Mouse (Mus musculus): ENCODE measurements at regions not wholly inside any gene's neighbourhood (a gene's known extent, or its start where the extent isn't known, plus 50 kb on each side); places are given as distances from the start of the nearest gene placed in this dataset.

DNA sequence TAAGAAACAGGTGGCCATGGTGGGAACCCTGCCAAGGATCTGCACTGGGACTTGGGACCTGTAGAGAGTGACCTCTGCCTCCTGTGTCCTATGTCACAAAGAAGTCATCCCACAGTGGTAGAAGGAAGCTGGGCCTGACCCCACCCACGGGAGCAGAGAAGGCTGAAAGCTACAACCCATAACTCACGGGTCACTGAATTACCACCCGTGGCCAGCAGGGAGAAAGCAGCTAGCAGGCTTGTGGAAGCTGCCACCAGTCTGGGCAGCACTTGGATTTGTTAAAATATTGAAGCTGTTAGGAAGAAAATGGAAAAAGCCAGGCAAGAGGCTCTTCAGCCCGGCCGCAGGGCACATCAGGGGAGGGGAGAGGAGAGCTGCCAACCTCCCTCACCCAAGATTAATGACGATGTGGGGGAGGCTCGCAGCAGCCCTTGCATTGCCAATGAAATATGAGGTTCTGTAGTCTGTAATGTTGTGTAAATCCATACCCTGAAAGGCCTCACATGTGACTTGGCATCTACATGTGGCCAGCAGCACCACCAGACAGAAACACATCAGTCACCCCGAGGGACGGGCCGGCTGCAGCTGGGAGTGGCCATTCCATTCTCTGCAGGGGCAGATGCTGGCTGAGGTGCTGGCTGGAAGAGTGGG lies 94.5 kb downstream of the Olfm1 start:
- ATAC-seq (ENCODE audit: low TSS enrichment): no peak

DNA sequence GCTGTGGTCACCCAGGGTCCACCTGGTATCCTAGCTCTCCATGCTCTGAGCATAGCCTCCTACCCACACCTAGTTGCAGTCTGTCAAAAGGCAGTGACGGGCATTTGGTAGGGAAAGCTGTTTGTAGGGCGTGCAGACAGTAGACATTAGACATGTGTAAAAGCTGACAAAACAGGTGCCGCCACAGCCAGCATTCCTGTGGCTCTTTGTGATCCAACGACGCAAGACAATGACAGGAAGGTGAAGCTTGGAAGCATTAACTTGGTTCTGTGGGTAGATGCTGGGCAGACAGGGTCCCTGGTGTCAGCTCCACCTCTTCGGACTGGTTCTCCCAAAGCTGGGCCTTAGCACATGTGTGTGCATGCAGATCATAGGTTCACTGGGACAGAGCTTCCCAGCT lies 96.5 kb downstream of the Olfm1 start:
- ATAC-seq (ENCODE audit: low TSS enrichment): no peak

DNA sequence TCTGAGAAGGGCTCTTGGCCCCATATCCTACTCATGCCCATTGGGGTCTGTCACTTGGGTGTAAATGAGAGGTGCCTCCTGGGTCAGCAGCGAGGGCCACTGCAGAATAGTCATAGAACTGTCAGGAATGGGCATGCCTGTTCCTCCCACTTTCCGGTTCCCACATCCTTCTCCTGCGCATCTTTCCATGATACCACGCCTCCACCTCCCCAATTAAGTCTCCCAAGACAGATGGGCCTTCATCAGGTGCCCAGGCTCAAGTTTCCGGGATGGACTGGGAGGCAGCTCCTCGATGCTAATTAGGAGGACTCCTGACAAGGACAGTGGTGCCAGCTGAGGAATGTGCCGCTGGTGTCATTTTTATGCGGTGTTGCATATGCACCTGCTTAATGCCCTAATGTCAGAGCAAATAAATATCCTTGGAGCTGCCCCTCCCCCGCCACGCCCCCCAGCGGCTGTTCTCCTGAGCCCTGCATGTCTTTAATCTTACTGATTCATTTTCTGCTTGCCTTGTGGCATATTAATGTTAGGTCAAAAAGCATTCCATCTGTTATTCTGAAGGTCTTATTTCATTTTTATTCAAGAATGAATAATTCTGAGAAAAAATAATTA lies 97.2 kb downstream of the Olfm1 start:
- peak; percentile 51; the same call in 1 of the 2 replicates for ATAC-seq (ENCODE audit: low TSS enrichment)

DNA sequence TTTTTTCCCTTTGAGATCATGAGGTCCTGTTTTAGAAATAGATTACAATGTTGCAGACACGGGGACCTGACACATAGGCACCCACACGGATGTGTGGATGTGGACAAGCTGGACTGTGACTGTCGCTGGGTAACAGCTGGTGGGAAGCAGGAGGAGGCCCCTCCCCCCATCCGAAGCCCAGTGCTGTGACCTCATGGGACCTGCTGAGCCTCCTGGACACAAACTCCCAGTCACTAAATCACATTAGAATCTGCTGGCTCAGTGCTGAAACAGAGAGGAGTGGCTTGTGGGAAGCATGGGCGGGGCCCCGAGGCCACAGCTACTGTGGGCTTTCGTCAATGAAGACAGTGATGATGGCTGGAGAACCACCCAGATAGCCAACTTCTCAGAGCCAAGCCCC lies 101.7 kb downstream of the Olfm1 start:
- no peak for ATAC-seq (ENCODE audit: low TSS enrichment)

DNA sequence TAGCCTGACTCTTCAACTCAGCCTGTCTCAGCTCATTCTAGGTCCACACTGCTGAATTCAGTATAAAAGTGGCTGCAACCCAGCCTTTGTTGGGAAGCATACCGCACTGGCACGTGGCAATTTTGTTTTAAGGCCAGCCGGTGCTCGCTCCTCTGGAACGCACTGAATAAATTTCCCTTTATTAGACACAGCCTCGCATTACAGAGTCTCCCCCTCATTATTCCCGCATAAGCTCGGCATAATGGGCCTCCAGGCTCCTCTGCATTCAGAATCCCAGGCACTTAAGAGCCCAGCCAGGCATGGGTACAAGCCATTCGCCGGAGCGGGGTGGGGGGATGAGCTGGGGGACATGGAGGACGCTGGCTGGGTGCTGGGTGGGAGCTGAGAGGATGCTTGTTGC lies 103.4 kb downstream of the Olfm1 start:
- peak; percentile 18 for ATAC-seq (ENCODE audit: low TSS enrichment)

DNA sequence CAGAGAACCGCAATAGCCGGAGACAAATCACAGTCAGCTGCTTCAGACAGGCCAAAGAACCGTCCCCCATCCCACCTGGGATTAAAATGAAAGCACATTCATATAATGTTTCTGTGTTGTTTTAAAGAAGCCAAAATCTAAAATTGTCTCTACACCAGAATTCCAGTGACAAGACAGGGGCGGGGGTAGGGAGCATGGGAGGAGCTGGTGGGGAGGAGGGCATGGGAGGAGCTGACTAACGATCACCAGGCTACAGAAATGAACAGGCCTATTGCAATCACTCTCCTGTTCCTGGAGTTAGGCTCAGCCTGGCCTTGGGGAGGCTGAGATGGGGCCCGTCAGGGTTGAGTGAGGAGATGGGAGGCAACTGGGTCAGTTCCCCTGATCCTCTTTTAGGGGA lies 105.9 kb downstream of the Olfm1 start:
- peak; percentile 58 for ATAC-seq (ENCODE audit: low TSS enrichment)

DNA sequence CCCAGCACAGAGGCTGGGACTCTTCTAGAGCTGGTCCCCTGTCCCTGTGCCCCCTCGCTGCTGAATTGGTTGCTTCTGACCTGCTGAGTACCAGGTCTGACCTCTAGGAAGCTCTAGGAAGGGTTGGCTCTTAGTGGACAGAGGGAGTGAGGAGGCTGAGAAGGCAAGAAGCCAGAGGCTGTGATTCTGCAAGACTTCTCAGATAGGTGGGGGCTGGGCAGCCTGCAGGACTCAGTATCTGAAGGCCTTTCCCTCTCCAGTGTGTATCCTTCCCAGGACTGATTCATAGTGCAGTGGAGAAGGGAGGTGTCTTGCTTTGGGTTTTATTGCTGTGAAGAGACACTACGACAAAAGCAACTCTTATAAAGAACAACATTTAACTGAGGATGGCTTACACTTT lies 106.6 kb downstream of the Olfm1 start:
- no peak for ATAC-seq (ENCODE audit: low TSS enrichment)

DNA sequence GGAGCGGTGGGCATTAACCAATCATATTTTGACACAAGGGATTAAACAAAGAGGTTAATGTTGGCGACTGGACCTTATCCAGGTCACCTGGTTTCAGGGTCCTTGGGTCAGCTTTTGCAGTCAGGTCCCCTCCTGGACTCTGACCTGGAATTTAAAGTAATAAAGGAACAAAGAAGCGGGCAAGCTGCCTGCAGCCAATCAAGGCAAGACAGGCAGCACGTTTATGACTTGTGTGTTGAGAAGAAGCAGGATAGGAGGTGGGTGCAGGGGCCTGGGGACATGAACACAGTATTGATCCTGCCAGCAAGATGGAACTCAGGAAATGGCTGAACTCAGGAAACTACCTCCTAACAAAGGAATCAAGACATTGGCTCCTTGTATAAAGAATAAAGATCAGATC lies 108.5 kb downstream of the Olfm1 start:
- ATAC-seq (ENCODE audit: low TSS enrichment): no peak

DNA sequence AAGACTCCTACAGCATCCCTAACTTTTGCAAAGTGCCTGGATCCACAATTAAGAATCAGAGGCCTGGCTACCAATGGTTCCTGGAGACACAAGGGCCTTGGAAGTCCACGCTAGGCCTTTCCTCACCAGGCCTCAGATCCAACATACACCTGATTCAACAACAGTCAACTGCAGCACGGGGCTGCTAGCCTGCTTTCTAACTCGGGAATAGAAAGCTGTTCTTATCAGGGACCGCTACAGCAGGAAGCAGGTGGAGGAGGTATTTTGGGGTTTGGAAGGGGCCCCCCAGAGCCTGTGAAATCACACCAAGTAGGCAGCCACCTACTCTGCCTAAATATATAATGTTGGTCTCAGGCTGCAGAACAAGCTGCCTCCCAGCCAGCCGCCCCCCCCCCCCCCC lies 111.1 kb downstream of the Olfm1 start:
- peak; percentile 76 for ATAC-seq (ENCODE audit: low TSS enrichment)

DNA sequence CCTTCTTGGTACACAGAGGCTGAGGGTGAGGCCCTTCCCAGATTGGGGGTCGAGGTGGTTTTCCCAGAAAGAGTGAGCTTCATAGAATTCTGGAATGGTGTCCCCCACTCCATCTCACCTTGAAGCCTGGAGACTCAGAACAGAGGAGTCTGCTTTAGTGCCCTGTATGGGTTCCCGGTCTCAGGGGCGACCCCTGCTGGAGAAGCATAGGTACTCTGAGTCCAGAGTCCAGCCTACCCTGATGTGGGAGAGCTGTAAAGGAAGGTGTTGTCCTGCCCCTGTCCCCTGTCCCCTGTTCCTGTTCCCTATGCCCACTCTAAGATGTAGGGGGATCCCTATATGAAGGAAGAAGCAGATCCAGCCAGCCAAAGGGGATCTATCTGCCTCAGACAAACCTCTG lies 111.9 kb downstream of the Olfm1 start:
- peak; percentile 64 for ATAC-seq (ENCODE audit: low TSS enrichment)

DNA sequence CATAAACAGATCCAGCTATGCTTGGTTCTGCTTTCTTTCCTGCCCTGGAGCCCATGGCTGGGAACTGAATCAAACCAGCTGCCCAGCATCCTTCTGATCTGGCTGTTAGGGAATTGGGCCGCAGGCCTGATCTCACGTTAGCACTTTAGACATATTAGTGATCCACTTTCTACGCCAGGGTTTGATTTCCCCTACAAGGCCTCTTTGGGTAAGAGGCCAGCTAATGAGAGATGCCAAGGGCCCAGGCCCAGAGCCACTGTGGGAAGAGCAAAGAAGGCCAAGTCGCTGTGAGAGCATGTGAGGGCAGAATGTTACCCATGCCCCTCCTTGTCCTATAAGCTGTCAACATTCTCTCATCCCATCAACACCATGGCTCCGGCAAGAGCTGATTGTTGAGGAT lies 116.3 kb downstream of the Olfm1 start:
- ATAC-seq (ENCODE audit: low TSS enrichment): no peak

DNA sequence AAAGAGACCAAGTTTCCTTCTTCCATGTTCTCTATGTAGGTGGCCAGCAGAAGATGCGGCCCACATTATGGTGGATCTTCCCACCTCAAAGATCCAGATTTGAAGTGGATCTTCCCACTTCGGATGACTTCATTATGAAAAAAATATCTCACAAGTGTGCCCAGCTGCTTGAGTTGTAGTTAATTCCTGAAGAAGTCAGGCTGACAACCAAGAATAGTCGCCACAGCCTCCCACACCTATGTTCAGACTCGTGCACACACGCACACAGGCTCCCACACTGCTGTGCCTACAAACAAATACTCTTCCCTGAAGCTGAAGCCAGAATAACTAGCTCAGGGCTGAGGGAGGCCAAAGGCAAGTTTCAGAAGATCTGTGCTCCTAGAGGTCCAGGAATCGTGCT lies 119.4 kb downstream of the Olfm1 start:
- ATAC-seq (ENCODE audit: low TSS enrichment): peak; percentile 91

DNA sequence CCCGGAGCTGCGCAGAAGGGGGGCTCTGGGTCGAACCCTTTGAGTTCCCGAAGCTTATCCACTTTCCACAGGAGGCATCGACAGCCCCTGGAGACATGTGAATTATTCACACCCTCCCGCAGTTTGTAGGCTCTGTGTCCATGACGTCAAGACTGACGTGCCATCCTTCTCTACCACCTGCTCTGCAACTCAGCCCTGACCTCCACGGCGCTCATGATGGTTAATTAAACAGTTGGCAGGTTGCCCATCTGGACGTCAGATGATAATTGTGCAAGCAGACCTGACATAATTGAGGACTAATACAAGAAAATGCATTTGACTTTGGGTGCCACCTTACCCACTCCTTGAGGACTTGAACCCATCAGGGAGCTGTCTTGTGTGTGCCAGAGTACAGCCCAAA lies 121.1 kb upstream of the Ppp1r26 start:
- ATAC-seq (ENCODE audit: low TSS enrichment): no peak

DNA sequence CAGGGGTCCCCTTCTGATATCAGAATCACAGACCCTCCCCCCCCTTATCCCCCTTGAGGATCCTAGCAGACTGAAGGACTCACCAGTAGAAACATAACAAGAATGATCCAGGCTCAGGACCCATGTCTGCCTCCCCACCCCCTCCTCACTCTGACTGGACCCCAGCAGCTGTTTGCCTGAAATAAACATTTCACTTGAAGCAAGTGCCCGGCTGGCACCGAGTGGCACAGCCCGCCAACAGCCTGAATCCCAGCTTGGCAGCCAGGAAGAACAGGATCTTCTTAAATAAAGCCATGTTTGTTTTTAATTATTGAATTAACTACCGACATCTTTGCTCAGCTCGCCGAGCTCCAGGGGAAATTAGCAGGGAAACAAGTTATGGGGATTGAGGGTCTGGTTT lies 120.5 kb upstream of the Ppp1r26 start:
- ATAC-seq (ENCODE audit: low TSS enrichment): no peak

DNA sequence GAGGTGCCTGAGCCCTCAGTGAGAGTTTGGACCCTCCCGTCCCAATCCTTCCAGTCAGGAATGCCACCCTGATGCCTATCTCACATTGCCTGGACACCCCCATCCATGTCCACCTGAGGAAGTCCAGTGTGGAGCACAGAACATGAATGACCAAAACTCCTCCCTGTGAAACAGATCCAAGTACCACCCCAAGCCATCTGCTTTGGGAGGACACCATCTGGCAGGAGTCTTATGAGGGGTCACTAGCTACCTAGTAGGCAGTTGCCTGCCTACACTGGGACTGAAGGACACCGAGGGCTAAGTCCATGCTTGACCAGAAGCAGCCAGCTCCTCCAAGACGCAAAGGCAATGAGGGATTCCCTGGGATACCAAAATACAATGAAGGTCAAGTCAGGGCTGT lies 119.9 kb upstream of the Ppp1r26 start:
- no peak for ATAC-seq (ENCODE audit: low TSS enrichment)

DNA sequence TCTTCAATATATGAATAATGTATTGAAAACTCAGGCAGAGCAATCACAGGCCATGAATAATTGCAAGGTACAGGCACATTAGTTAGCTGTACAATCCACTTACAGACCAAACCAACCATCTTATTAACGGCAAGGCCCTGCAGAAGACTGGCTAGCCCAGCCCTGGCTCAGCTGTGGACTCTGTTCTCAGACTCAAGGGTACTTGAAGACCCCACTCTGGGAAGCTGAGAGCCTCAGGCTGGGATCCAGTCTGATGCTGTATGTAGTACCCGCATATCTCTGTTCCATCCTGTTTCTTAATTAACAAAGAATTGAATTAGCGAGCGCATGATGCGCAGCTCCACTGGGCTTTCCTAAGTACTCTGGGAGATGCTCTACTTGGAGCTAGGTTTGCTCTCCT lies 117.5 kb upstream of the Ppp1r26 start:
- no peak for ATAC-seq (ENCODE audit: low TSS enrichment)

DNA sequence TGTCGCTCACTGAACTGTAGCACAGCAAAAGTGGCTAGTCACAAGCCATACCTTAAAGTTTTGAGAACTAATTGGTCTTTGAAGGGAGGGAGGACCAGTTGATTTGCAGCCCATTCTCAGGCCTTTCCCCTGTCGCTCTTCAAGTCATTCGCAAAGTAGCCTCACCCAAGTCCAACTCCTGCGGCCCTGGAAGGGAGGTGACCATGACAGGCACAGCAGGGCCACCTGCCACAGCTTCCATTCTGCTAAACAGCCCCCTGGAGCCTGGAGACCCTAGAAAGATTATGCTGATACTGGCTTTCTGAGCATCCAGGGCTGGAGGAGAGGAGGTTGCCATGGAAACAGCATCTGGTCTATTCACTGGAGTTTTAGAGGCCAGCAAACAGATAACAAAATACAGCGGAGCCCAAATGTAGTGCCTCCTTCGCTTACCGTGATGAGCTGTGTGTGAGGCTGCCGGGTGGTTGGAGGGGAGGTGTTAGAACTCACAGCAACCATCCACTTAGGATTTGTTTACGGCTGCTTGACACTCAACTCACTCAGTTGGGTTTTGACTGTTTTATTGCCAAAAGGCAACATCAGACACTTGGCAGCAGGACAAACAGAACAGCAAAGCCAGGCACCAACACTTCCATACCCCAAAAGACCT lies 111.3 kb upstream of the Ppp1r26 start:
- peak; percentile 50; the same call in 1 of the 2 replicates for ATAC-seq (ENCODE audit: low TSS enrichment)

DNA sequence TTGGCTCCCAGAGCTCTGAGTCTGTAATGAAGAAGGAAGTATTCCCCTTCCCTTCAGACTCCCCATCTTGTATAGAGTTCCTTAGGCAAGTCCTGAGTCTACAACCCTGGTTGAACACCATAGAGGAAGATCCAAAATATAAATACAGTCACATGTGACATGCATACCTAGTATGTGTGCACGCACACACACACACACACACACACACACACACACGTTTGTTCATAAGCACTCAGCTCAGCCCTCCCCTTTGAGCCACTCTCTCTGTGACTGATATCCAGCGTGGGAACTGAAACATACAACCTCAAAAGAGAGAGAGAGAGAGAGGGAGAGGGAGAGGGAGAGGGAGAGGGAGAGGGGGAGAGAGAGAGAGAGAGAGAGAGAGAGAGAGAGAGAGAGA lies 110.8 kb upstream of the Ppp1r26 start:
- ATAC-seq (ENCODE audit: low TSS enrichment): no peak

DNA sequence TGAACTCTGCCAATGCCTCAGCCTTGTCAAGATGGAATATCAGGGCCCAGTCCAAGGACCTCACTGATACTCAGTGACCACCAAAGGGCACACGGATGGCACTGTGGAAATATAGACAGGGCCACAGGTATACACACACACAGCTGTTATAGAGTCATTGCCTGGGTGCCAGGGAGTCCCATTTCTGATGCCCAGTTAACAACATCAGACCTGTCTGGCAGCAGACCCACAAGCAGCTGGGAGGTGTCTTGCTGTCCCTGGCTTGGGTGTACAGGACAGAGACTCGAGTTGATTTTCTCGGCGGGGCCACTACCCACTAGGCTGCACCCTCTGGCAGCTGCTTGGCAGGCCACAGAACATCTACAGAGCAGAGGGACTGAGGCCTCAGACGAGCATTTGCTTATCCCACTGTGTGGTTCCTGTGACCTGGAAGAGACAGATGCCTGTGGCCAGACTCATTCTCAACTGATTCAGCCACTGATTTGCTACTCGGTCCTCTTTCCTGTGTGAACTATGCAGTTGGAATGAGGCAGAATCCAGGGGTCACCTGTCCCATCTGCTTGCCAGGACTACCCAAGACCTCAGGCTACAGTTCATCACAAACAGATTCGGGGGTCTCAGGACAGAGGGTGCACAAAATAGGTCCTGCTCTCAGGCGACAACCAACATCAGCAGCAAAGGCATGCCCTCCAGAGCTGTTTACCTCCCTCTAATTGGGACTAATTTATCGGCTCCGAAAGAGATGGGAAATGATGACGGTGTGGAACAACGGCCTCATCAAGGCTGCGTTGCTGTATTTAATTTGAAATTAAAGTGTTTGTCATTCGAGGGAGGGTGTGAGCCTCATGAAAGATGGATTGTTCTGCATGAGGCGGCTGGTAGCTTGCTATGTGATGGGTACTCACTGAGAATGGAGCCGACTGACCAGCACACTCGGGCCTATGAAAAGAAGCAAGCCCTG lies 110.0 kb upstream of the Ppp1r26 start:
- ATAC-seq (ENCODE audit: low TSS enrichment): no peak

DNA sequence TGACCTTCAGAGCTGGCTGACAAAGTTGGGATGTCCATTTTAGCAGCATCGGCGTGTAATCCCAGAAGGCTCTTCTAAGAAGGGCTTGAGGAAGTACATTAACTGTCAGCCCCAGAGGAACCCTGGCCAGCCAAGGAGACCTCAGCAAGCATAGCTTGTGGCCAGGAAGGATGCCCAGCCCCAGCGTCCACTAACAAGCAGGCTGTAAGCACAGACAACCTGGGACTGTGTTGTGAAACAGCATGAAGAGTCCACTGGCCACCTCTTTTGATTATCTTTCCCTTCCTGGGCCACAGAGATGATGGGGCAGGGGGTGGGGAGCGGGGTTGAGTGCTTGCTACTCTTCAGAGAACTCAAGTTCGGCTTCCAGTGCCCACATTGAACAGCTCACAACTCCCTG lies 109.0 kb upstream of the Ppp1r26 start:
- no peak for ATAC-seq (ENCODE audit: low TSS enrichment)

DNA sequence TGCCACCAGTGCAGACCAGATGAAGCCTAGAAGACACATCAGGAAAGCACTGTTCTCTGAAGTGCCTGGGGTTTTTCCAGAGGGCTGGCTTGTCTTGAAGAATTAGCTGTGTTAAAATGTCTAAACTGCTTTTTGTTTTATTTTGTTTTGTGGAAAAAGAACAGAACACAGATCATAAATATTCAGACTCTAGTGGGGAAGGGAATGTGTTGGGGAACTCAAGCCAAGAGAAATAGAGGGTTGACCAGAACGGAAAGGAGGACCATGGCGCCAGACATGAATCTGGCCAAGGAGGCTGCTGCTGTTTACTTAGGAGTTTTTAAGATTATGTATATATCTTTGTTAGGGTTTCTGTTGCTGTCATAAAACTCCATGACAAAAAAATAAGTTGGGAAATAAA lies 105.3 kb upstream of the Ppp1r26 start:
- ATAC-seq (ENCODE audit: low TSS enrichment): no peak

DNA sequence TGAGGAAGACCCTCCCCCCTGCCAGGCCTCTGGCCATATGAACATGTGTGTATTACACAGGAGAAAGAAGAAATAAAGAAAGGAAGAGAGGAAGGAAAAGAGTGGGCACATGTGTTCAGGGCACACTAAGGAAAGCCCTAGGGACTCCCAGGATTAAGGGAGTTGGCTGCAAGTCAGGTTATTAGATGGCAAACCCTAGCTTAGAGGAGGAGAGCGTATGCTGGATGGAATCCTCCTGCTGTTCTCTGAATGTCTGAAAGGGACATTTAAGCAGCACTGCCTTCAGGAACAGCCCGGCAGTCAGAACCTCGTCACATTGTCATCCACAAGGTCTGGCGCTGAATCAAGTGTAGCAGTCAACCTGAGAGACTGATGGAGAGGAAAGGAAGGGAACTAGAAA lies 98.1 kb upstream of the Ppp1r26 start:
- no peak for ATAC-seq (ENCODE audit: low TSS enrichment)
